Mouse (Mus musculus): ENCODE data around the gene Tbx6. TPM values are rescaled to one million over a fixed set of nuclear protein-coding genes. Genes with fewer than 3 reads are reported as not detected.

Tbx6 gene
- polyA plus RNA-seq, 1 experiment from 2014 or later: 0.29 TPM

- Histone ChIP-seq H3K27ac (ENCODE audit: low read length) (peak overlapping the region; percentile 92), H3K9ac (replicated peaks; ENCODE audit: low read length) (peak overlapping the region; percentile 91), H3K36me3 (ENCODE audit: insufficient read depth, low read length) (peaks cover 35% of the 10 kb centered on the region), H3K4me2 (replicated peaks; ENCODE audit: low read depth, low read length) (peak overlapping the region; percentile 81), H3K9me3 (ENCODE audit: low read length) (no peaks in the 10 kb centered on the region), H3K4me1 (ENCODE audit: insufficient read depth, low read length) (peaks cover 40% of the 10 kb centered on the region), H3K4me3 (ENCODE audit: low read length) (peak overlapping the region; percentile 89), H3K27me3 (ENCODE audit: insufficient read depth, low read length) (no peaks in the 10 kb centered on the region)
- ATAC-seq (ENCODE audit: low FRiP score, low TSS enrichment): no peak
- under 1% methylated on average over 40 of the region's 40 CpGs for WGBS
Observed at GRCm38 (mm10) chr7:126798127-126799049, 17.1 kb downstream of the Tbx6 start.

- peaks cover 33% of the 10 kb centered on the region for H3K36me3 ChIP-seq (ENCODE audit: insufficient read depth, low read length)
- ATAC-seq (ENCODE audit: low FRiP score, low TSS enrichment): peak; percentile 96
- H3K27ac ChIP-seq (ENCODE audit: low read length): peak overlapping the region; percentile 97
- WGBS: under 1% methylated on average over 30 of the region's 36 CpGs
- peak overlapping the region; percentile 91 for H3K9ac ChIP-seq (replicated peaks; ENCODE audit: low read length)
- peak overlapping the region; percentile 81 for H3K4me2 ChIP-seq (replicated peaks; ENCODE audit: low read depth, low read length)
- peaks cover 40% of the 10 kb centered on the region for H3K4me1 ChIP-seq (ENCODE audit: insufficient read depth, low read length)
- H3K27me3 ChIP-seq (ENCODE audit: insufficient read depth, low read length): no peaks in the 10 kb centered on the region
- peak overlapping the region; percentile 89 for H3K4me3 ChIP-seq (ENCODE audit: low read length)
- H3K9me3 ChIP-seq (ENCODE audit: low read length): no peaks in the 10 kb centered on the region
Observed at GRCm38 (mm10) chr7:126799050-126799467, 17.8 kb downstream of the Tbx6 start.

GRCm38 (mm10) chr7:126799468-126800268, 18.4 kb downstream of the Tbx6 start:
- H3K27me3 ChIP-seq (ENCODE audit: insufficient read depth, low read length): no peaks in the 10 kb centered on the region
- peaks cover 27% of the 10 kb centered on the region for H3K36me3 ChIP-seq (ENCODE audit: insufficient read depth, low read length)
- H3K4me2 ChIP-seq (replicated peaks; ENCODE audit: low read depth, low read length): peak overlapping the region; percentile 81
- peak overlapping the region; percentile 77 for H3K9ac ChIP-seq (replicated peaks; ENCODE audit: low read length)
- peak overlapping the region; percentile 89 for H3K4me3 ChIP-seq (ENCODE audit: low read length)
- ATAC-seq (ENCODE audit: low FRiP score, low TSS enrichment): peak; percentile 90
- H3K27ac ChIP-seq (ENCODE audit: low read length): peak overlapping the region; percentile 97
- H3K9me3 ChIP-seq (ENCODE audit: low read length): no peaks in the 10 kb centered on the region
- under 1% methylated on average over 36 of the region's 38 CpGs for WGBS
- H3K4me1 ChIP-seq (ENCODE audit: insufficient read depth, low read length): peaks cover 36% of the 10 kb centered on the region

GRCm38 (mm10) chr7:126800269-126801056, 19.2 kb downstream of the Tbx6 start:
- Histone ChIP-seq H3K27ac (ENCODE audit: low read length) (peak overlapping the region; percentile 97), H3K9ac (replicated peaks; ENCODE audit: low read length) (peak overlapping the region; percentile 77), H3K27me3 (ENCODE audit: insufficient read depth, low read length) (no peaks in the 10 kb centered on the region), H3K4me3 (ENCODE audit: low read length) (peak overlapping the region; percentile 89), H3K4me1 (ENCODE audit: insufficient read depth, low read length) (peaks cover 33% of the 10 kb centered on the region), H3K4me2 (replicated peaks; ENCODE audit: low read depth, low read length) (peak overlapping the region; percentile 81), H3K9me3 (ENCODE audit: low read length) (no peaks in the 10 kb centered on the region), H3K36me3 (ENCODE audit: insufficient read depth, low read length) (peaks cover 19% of the 10 kb centered on the region)
- no peak for ATAC-seq (ENCODE audit: low FRiP score, low TSS enrichment)
- 42% methylated on average over 5 of the region's 5 CpGs for WGBS

GRCm38 (mm10) chr7:126801057-126801422, 19.8 kb downstream of the Tbx6 start:
- Histone ChIP-seq H3K4me3 (ENCODE audit: low read length) (no peak overlapping the region), H3K9me3 (ENCODE audit: low read length) (no peaks in the 10 kb centered on the region), H3K9ac (replicated peaks; ENCODE audit: low read length) (peak overlapping the region; percentile 77; the same call in 1 of the 2 replicates), H3K27ac (ENCODE audit: low read length) (no peak overlapping the region), H3K4me2 (replicated peaks; ENCODE audit: low read depth, low read length) (no peak overlapping the region), H3K27me3 (ENCODE audit: insufficient read depth, low read length) (no peaks in the 10 kb centered on the region), H3K36me3 (ENCODE audit: insufficient read depth, low read length) (peaks cover 13% of the 10 kb centered on the region), H3K4me1 (ENCODE audit: insufficient read depth, low read length) (peaks cover 33% of the 10 kb centered on the region)
- WGBS: 92% methylated on average over 16 of the region's 16 CpGs
- no peak for ATAC-seq (ENCODE audit: low FRiP score, low TSS enrichment)

GRCm38 (mm10) chr7:126802134-126802889, 21.0 kb downstream of the Tbx6 start:
- no peak overlapping the region for H3K4me2 ChIP-seq (replicated peaks; ENCODE audit: low read depth, low read length)
- H3K9me3 ChIP-seq (ENCODE audit: low read length): no peaks in the 10 kb centered on the region
- no peak for ATAC-seq (ENCODE audit: low FRiP score, low TSS enrichment)
- no peak overlapping the region for H3K9ac ChIP-seq (replicated peaks; ENCODE audit: low read length)
- peaks cover 24% of the 10 kb centered on the region for H3K4me1 ChIP-seq (ENCODE audit: insufficient read depth, low read length)
- H3K4me3 ChIP-seq (ENCODE audit: low read length): no peak overlapping the region
- H3K27ac ChIP-seq (ENCODE audit: low read length): no peak overlapping the region
- 63% methylated on average over 11 of the region's 11 CpGs for WGBS
- H3K27me3 ChIP-seq (ENCODE audit: insufficient read depth, low read length): no peaks in the 10 kb centered on the region
- H3K36me3 ChIP-seq (ENCODE audit: insufficient read depth, low read length): peaks cover under 1% of the 10 kb centered on the region; the same call in 1 of the 2 replicates

GRCm38 (mm10) chr7:126803181-126803580, 21.9 kb downstream of the Tbx6 start:
- Histone ChIP-seq H3K9ac (replicated peaks; ENCODE audit: low read length) (no peak overlapping the region), H3K4me2 (replicated peaks; ENCODE audit: low read depth, low read length) (no peak overlapping the region), H3K4me1 (ENCODE audit: insufficient read depth, low read length) (peaks cover 27% of the 10 kb centered on the region), H3K27ac (ENCODE audit: low read length) (no peak overlapping the region), H3K27me3 (ENCODE audit: insufficient read depth, low read length) (no peaks in the 10 kb centered on the region), H3K36me3 (ENCODE audit: insufficient read depth, low read length) (no peaks in the 10 kb centered on the region), H3K4me3 (ENCODE audit: low read length) (no peak overlapping the region), H3K9me3 (ENCODE audit: low read length) (no peaks in the 10 kb centered on the region)
- WGBS: 88% methylated on average over 6 of the region's 6 CpGs
- ATAC-seq (ENCODE audit: low FRiP score, low TSS enrichment): no peak

- H3K27me3 ChIP-seq (ENCODE audit: insufficient read depth, low read length): no peaks in the 10 kb centered on the region
- H3K4me3 ChIP-seq (ENCODE audit: low read length): no peak overlapping the region
- H3K27ac ChIP-seq (ENCODE audit: low read length): no peak overlapping the region
- H3K4me2 ChIP-seq (replicated peaks; ENCODE audit: low read depth, low read length): no peak overlapping the region
- no peaks in the 10 kb centered on the region for H3K36me3 ChIP-seq (ENCODE audit: insufficient read depth, low read length)
- H3K4me1 ChIP-seq (ENCODE audit: insufficient read depth, low read length): peaks cover 32% of the 10 kb centered on the region
- H3K9ac ChIP-seq (replicated peaks; ENCODE audit: low read length): no peak overlapping the region
- no peaks in the 10 kb centered on the region for H3K9me3 ChIP-seq (ENCODE audit: low read length)
- no peak for ATAC-seq (ENCODE audit: low FRiP score, low TSS enrichment)
Observed at GRCm38 (mm10) chr7:126803751-126804150, 22.5 kb downstream of the Tbx6 start.

GRCm38 (mm10) chr7:126806956-126807355, 25.7 kb downstream of the Tbx6 start:
- no peak overlapping the region for H3K4me3 ChIP-seq (ENCODE audit: low read length)
- WGBS: 64% methylated on average over 6 of the region's 6 CpGs
- H3K9me3 ChIP-seq (ENCODE audit: low read length): no peaks in the 10 kb centered on the region
- no peak overlapping the region for H3K27ac ChIP-seq (ENCODE audit: low read length)
- H3K27me3 ChIP-seq (ENCODE audit: insufficient read depth, low read length): no peaks in the 10 kb centered on the region
- H3K4me1 ChIP-seq (ENCODE audit: insufficient read depth, low read length): peaks cover 21% of the 10 kb centered on the region
- no peaks in the 10 kb centered on the region for H3K36me3 ChIP-seq (ENCODE audit: insufficient read depth, low read length)
- no peak overlapping the region for H3K4me2 ChIP-seq (replicated peaks; ENCODE audit: low read depth, low read length)
- no peak for ATAC-seq (ENCODE audit: low FRiP score, low TSS enrichment)
- H3K9ac ChIP-seq (replicated peaks; ENCODE audit: low read length): no peak overlapping the region

Data from kidney, embryonic 16.5 days (tissue).